Mouse (Mus musculus) liver, adult 2 months (tissue): Measurements from ENCODE around the gene Klhl29.

Experiments
- CTCF ChIP-seq: fragments of 200-500 bp; IDR thresholded peaks from 2 replicates; pipeline ENCODE4 v1.5.1; 2011; ENCODE audit warnings: low read depth, low read length, control low read depth
- POLR2A ChIP-seq: fragments of 200-500 bp; IDR thresholded peaks from 2 replicates; pipeline ENCODE4 v1.6.1; 2011; ENCODE audit warnings: low read length, control low read depth; ENCODE audit not compliant: insufficient read depth; ENCODE audit errors: extremely low read depth

DNA sequence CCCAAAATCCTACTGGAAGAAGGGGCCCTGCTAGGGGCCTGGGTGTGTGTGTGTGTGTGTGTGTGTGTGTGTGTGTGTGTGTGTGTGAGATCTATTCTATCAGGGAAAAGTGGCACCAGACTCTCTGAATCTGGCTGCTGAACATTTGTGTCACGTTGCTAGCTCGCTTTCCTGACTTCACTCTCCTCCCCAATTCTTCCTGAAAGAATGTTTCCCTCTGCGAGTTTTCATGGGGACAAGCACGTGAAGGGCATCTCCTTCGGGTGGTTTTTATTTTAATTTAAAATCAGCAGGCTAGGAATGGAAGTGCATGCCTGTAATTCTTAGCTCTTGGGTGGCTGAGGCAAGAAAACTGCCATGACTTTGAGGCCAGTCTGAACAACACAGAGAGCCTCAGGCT lies 172.1 kb downstream of the Klhl29 start:
- TF ChIP-seq CTCF (no peak), POLR2A (no peak)
